Mouse (Mus musculus): ENCODE measurements around the gene Grb10.

- TF ChIP-seq CTCF (IDR thresholded peaks at IDR 0.05; ENCODE audit: extremely low read depth, insufficient read depth, low read length), result no peak
- no peak for TF ChIP-seq POLR2A (IDR thresholded peaks at IDR 0.05; ENCODE audit: extremely low read depth, insufficient read depth, low read length)
These were observed 77.6 kb downstream of the Grb10 start for GRCm38 (mm10) chr11:11960858-11961257.

All from cortical plate, adult 2 months (tissue).